Mouse (Mus musculus) neural tube, embryonic 12.5 days (tissue): ENCODE results near the gene Plagl2. TPM values are rescaled to one million over a fixed set of nuclear protein-coding genes. Genes with fewer than 3 reads are reported as not detected.

Source experiments
- ATAC-seq: fragments of 200-750 bp; cut with Nextera tagmentation; 2 replicates; pipeline ENCODE4 v1.8.0; 2017; ENCODE audit warnings: low read depth, mild to moderate bottlenecking, moderate TSS enrichment, moderate library complexity; ENCODE audit not compliant: low FRiP score
- H3K27ac ChIP-seq: fragments of 300-500 bp; sonication (generic); 2 replicates; pipeline ENCODE4 v1.5.1; 2016
- H3K27me3 ChIP-seq: fragments of 300-500 bp; sonication (generic); replicated peaks from 2 replicates; pipeline ENCODE4 v1.6.1; 2016; ENCODE audit warnings: mild to moderate bottlenecking
- H3K36me3 ChIP-seq: fragments of 300-500 bp; sonication (generic); 2 replicates; pipeline ENCODE4 v1.6.1; 2016; ENCODE audit warnings: mild to moderate bottlenecking
- H3K4me1 ChIP-seq: fragments of 300-500 bp; sonication (generic); 2 replicates; pipeline ENCODE4 v1.6.1; 2016
- H3K4me2 ChIP-seq: fragments of 300-500 bp; sonication (generic); replicated peaks from 2 replicates; pipeline ENCODE4 v1.6.1; 2016; ENCODE audit warnings: mild to moderate bottlenecking
- H3K4me3 ChIP-seq: fragments of 300-500 bp; sonication (generic); 2 replicates; pipeline ENCODE4 v1.5.1; 2016
- H3K9ac ChIP-seq: fragments of 300-500 bp; sonication (generic); 2 replicates; pipeline ENCODE4 v1.6.1; 2016; ENCODE audit warnings: mild to moderate bottlenecking
- H3K9me3 ChIP-seq: fragments of 300-500 bp; sonication (generic); 2 replicates; pipeline ENCODE4 v1.6.1; 2016; ENCODE audit warnings: mild to moderate bottlenecking
- WGBS: fragments of 180-500 bp; shearing (Covaris S2); methylation state at CpG from one replicate; pipeline ENCODE4 v1.1.7; 2016; 5-methylcytosine and 5-hydroxymethylcytosine counted together
- polyA plus RNA-seq: library from polyadenylated mRNA; unstranded; fragments of >200 nt; fragmentation: Nextera tagmentation; extraction: Ambion mirVana; gene quantifications from 2 replicates; pipeline ENCODE4 v1.2.1, GENCODE M21; 2016

Gene Plagl2
- polyA plus RNA-seq, 1 experiment from 2014 or later = 16.6 TPM

GRCm38 (mm10) chr2:153237193-153237592 is 4.0 kb downstream of the Plagl2 start:
- no peak for ATAC-seq
- H3K4me3 ChIP-seq = no peak overlapping the region
- H3K27me3 ChIP-seq = no peaks in the 10 kb centered on the region
- H3K27ac ChIP-seq = no peak overlapping the region
- H3K36me3 ChIP-seq = peaks cover 44% of the 10 kb centered on the region
- 79% methylated on average over 4 of the region's 4 CpGs for WGBS
- H3K4me1 ChIP-seq = peaks cover 22% of the 10 kb centered on the region
- H3K9me3 ChIP-seq = no peaks in the 10 kb centered on the region
- no peak overlapping the region for H3K9ac ChIP-seq
- H3K4me2 ChIP-seq = no peak overlapping the region

- H3K27me3 ChIP-seq = no peaks in the 10 kb centered on the region
- WGBS = 91% methylated on average over 5 of the region's 5 CpGs
- H3K27ac ChIP-seq = no peak overlapping the region
- H3K36me3 ChIP-seq = peaks cover 54% of the 10 kb centered on the region
- H3K4me1 ChIP-seq = peaks cover 14% of the 10 kb centered on the region
- H3K9me3 ChIP-seq = no peaks in the 10 kb centered on the region
- H3K4me2 ChIP-seq = no peak overlapping the region
- no peak for ATAC-seq
- no peak overlapping the region for H3K4me3 ChIP-seq
- H3K9ac ChIP-seq = no peak overlapping the region
Observed at GRCm38 (mm10) chr2:153228523-153228922, 12.7 kb downstream of the Plagl2 start.

- no peak for ATAC-seq
- WGBS = 89% methylated on average over 4 of the region's 4 CpGs
- H3K27ac ChIP-seq = no peak overlapping the region
- H3K27me3 ChIP-seq = no peaks in the 10 kb centered on the region
- H3K36me3 ChIP-seq = peaks cover 48% of the 10 kb centered on the region
- H3K9ac ChIP-seq = no peak overlapping the region
- H3K4me2 ChIP-seq = no peak overlapping the region
- H3K4me1 ChIP-seq = peaks cover 14% of the 10 kb centered on the region
- no peaks in the 10 kb centered on the region for H3K9me3 ChIP-seq
- H3K4me3 ChIP-seq = no peak overlapping the region
Observed at GRCm38 (mm10) chr2:153227959-153228358, 13.3 kb downstream of the Plagl2 start.

- H3K4me2 ChIP-seq = peak overlapping the region; percentile 69
- peaks cover 14% of the 10 kb centered on the region for H3K4me1 ChIP-seq
- H3K9ac ChIP-seq = peak overlapping the region; percentile 75
- H3K9me3 ChIP-seq = no peaks in the 10 kb centered on the region
- peaks cover 27% of the 10 kb centered on the region for H3K36me3 ChIP-seq
- peak overlapping the region; percentile 49; the same call in 1 of the 2 replicates for H3K4me3 ChIP-seq
- H3K27me3 ChIP-seq = no peaks in the 10 kb centered on the region
- H3K27ac ChIP-seq = no peak overlapping the region
- ATAC-seq = no peak
- 6% methylated on average over 3 of the region's 3 CpGs for WGBS
Observed at GRCm38 (mm10) chr2:153225595-153225953, 15.7 kb downstream of the Plagl2 start.

- Histone ChIP-seq H3K9me3 (no peaks in the 10 kb centered on the region), H3K9ac (peak within 1 kb of the TSS; percentile 75), H3K27ac (0 out of 2 replicates have a peak within 1 kb of the TSS, but pooled peaks have one; percentile 37), H3K27me3 (no peaks in the 10 kb centered on the region), H3K4me2 (peak within 1 kb of the TSS; percentile 69), H3K4me1 (peaks cover 14% of the 10 kb centered on the region), H3K4me3 (peak within 1 kb of the TSS; percentile 49), H3K36me3 (peaks cover 22% of the 10 kb centered on the region)
- peak; percentile 70 for ATAC-seq
- WGBS = 5% methylated on average over 31 of the region's 31 CpGs
Observed at GRCm38 (mm10) chr2:153224946-153225594, 16.2 kb downstream of the Plagl2 start, which contains the start of gene Tspyl3. TSS of gene Tspyl3 (minus strand) at chr2:153225441.

GRCm38 (mm10) chr2:153222566-153222965 is 18.7 kb downstream of the Plagl2 start:
- H3K36me3 ChIP-seq = no peaks in the 10 kb centered on the region
- 90% methylated on average over 2 of the region's 2 CpGs for WGBS
- no peak overlapping the region for H3K4me2 ChIP-seq
- no peak overlapping the region for H3K9ac ChIP-seq
- ATAC-seq = no peak
- H3K4me1 ChIP-seq = peaks cover 14% of the 10 kb centered on the region
- no peak overlapping the region for H3K4me3 ChIP-seq
- no peak overlapping the region for H3K27ac ChIP-seq
- H3K9me3 ChIP-seq = no peaks in the 10 kb centered on the region
- H3K27me3 ChIP-seq = no peaks in the 10 kb centered on the region

- Histone ChIP-seq H3K4me3 (no peak overlapping the region), H3K36me3 (no peaks in the 10 kb centered on the region), H3K9ac (no peak overlapping the region), H3K27ac (no peak overlapping the region), H3K4me1 (peaks cover 14% of the 10 kb centered on the region), H3K9me3 (no peaks in the 10 kb centered on the region), H3K4me2 (no peak overlapping the region), H3K27me3 (no peaks in the 10 kb centered on the region)
- ATAC-seq = no peak
Observed at GRCm38 (mm10) chr2:153222130-153222529, 19.1 kb downstream of the Plagl2 start.

GRCm38 (mm10) chr2:153221620-153222019 is 19.6 kb downstream of the Plagl2 start:
- no peak overlapping the region for H3K4me3 ChIP-seq
- H3K9ac ChIP-seq = no peak overlapping the region
- H3K9me3 ChIP-seq = no peaks in the 10 kb centered on the region
- H3K4me1 ChIP-seq = peaks cover 14% of the 10 kb centered on the region
- H3K4me2 ChIP-seq = no peak overlapping the region
- H3K27ac ChIP-seq = no peak overlapping the region
- H3K27me3 ChIP-seq = no peaks in the 10 kb centered on the region
- no peak for ATAC-seq
- 88% methylated on average over 4 of the region's 4 CpGs for WGBS
- no peaks in the 10 kb centered on the region for H3K36me3 ChIP-seq

GRCm38 (mm10) chr2:153218516-153218915 is 22.7 kb downstream of the Plagl2 start:
- Histone ChIP-seq H3K4me1 (no peaks in the 10 kb centered on the region), H3K27me3 (no peaks in the 10 kb centered on the region)

GRCm38 (mm10) chr2:153217826-153218340 is 23.3 kb downstream of the Plagl2 start:
- no peak overlapping the region for H3K27ac ChIP-seq
- no peak overlapping the region for H3K4me3 ChIP-seq
- H3K36me3 ChIP-seq = no peaks in the 10 kb centered on the region
- H3K27me3 ChIP-seq = no peaks in the 10 kb centered on the region
- H3K9me3 ChIP-seq = no peaks in the 10 kb centered on the region
- ATAC-seq = no peak
- H3K4me1 ChIP-seq = no peaks in the 10 kb centered on the region
- 91% methylated on average over 10 of the region's 10 CpGs for WGBS
- H3K9ac ChIP-seq = no peak overlapping the region
- no peak overlapping the region for H3K4me2 ChIP-seq

More at GRCm38 (mm10) chr2:153218516-153218915, 22.7 kb downstream of the Plagl2 start:
- Histone ChIP-seq H3K36me3 (no peaks in the 10 kb centered on the region), H3K27ac (no peak overlapping the region), H3K4me2 (no peak overlapping the region), H3K9me3 (no peaks in the 10 kb centered on the region), H3K9ac (no peak overlapping the region), H3K4me3 (no peak overlapping the region)
- ATAC-seq = no peak
- WGBS = 85% methylated on average over 3 of the region's 3 CpGs

- no peak overlapping the region for H3K4me3 ChIP-seq
- peaks cover 3% of the 10 kb centered on the region; the same call in 1 of the 2 replicates for H3K36me3 ChIP-seq
- no peaks in the 10 kb centered on the region for H3K27me3 ChIP-seq
- 90% methylated on average over 4 of the region's 4 CpGs for WGBS
- ATAC-seq = no peak
- H3K4me1 ChIP-seq = no peaks in the 10 kb centered on the region
- no peak overlapping the region for H3K4me2 ChIP-seq
- H3K9me3 ChIP-seq = no peaks in the 10 kb centered on the region
- H3K27ac ChIP-seq = no peak overlapping the region
- no peak overlapping the region for H3K9ac ChIP-seq
Observed at GRCm38 (mm10) chr2:153215421-153215820, 25.8 kb downstream of the Plagl2 start.

- ATAC-seq = no peak
Observed at GRCm38 (mm10) chr2:153214771-153215259, 26.4 kb downstream of the Plagl2 start.

GRCm38 (mm10) chr2:153213351-153213750 is 27.9 kb downstream of the Plagl2 start:
- Histone ChIP-seq H3K36me3 (peaks cover 20% of the 10 kb centered on the region), H3K9me3 (no peaks in the 10 kb centered on the region), H3K9ac (no peak overlapping the region), H3K27me3 (no peaks in the 10 kb centered on the region), H3K27ac (no peak overlapping the region), H3K4me2 (no peak overlapping the region), H3K4me1 (no peaks in the 10 kb centered on the region), H3K4me3 (no peak overlapping the region)
- no peak for ATAC-seq
- WGBS = 89% methylated on average over 4 of the region's 4 CpGs

More at GRCm38 (mm10) chr2:153214771-153215259, 26.4 kb downstream of the Plagl2 start:
- no peaks in the 10 kb centered on the region for H3K27me3 ChIP-seq
- H3K9me3 ChIP-seq = no peaks in the 10 kb centered on the region
- H3K27ac ChIP-seq = no peak overlapping the region
- H3K36me3 ChIP-seq = peaks cover 7% of the 10 kb centered on the region
- WGBS = 82% methylated on average over 6 of the region's 6 CpGs
- no peak overlapping the region for H3K4me2 ChIP-seq
- no peak overlapping the region for H3K9ac ChIP-seq
- H3K4me1 ChIP-seq = no peaks in the 10 kb centered on the region
- H3K4me3 ChIP-seq = no peak overlapping the region
